Mouse (Mus musculus): ENCODE measurements around the gene Nectin2. TPM values are rescaled to one million over a fixed set of nuclear protein-coding genes. Genes with fewer than 3 reads are reported as not detected.

The Nectin2 gene
- total RNA-seq, 4 experiments from 2014 or later = 5.7 to 8.2 (median 7.0) TPM

GRCm38 (mm10) chr7:19745971-19746370, 4.3 kb downstream of the Nectin2 start:
- no peak for DNase-seq (ENCODE audit: low spot score in 2 of 2)

- no peak for DNase-seq (ENCODE audit: low spot score in 2 of 2)
Measured at GRCm38 (mm10) chr7:19744590-19745385, 5.5 kb downstream of the Nectin2 start.

- no peak for DNase-seq (ENCODE audit: low spot score in 2 of 2)
Measured at GRCm38 (mm10) chr7:19743791-19744190, 6.5 kb downstream of the Nectin2 start.

GRCm38 (mm10) chr7:19742468-19742867, 7.8 kb downstream of the Nectin2 start:
- no peak for DNase-seq (ENCODE audit: low spot score in 2 of 2)

- DNase-seq (ENCODE audit: low spot score in 2 of 2) = no peak
Measured at GRCm38 (mm10) chr7:19741329-19742031, 8.8 kb downstream of the Nectin2 start.

GRCm38 (mm10) chr7:19740269-19740668, 10.0 kb downstream of the Nectin2 start:
- no peak for DNase-seq (ENCODE audit: low spot score in 2 of 2)

GRCm38 (mm10) chr7:19738771-19739170, 11.5 kb downstream of the Nectin2 start:
- DNase-seq (ENCODE audit: low spot score in 2 of 2) = no peak

- DNase-seq (ENCODE audit: low spot score in 2 of 2) = no peak
Measured at GRCm38 (mm10) chr7:19736389-19737057, 13.8 kb downstream of the Nectin2 start.

- DNase-seq (ENCODE audit: low spot score in 2 of 2) = no peak
Measured at GRCm38 (mm10) chr7:19734178-19734666, 16.1 kb downstream of the Nectin2 start.

- no peak for DNase-seq (ENCODE audit: low spot score in 2 of 2)
Measured at GRCm38 (mm10) chr7:19726541-19726940, 23.7 kb downstream of the Nectin2 start.

GRCm38 (mm10) chr7:19724167-19724566, 26.1 kb downstream of the Nectin2 start:
- DNase-seq (ENCODE audit: low spot score in 2 of 2) = no peak

- DNase-seq (ENCODE audit: low spot score in 2 of 2) = no peak
Measured at GRCm38 (mm10) chr7:19722754-19723195, 27.5 kb downstream of the Nectin2 start.

GRCm38 (mm10) chr7:19719200-19719599, 31.1 kb downstream of the Nectin2 start:
- no peak for DNase-seq (ENCODE audit: low spot score in 2 of 2)

GRCm38 (mm10) chr7:19718297-19718952, 31.9 kb downstream of the Nectin2 start:
- no peak for DNase-seq (ENCODE audit: low spot score in 2 of 2)

GRCm38 (mm10) chr7:19717346-19717745, 32.9 kb downstream of the Nectin2 start:
- no peak for DNase-seq (ENCODE audit: low spot score in 2 of 2)

- DNase-seq (ENCODE audit: low spot score in 2 of 2) = no peak
Measured at GRCm38 (mm10) chr7:19716822-19717221, 33.5 kb downstream of the Nectin2 start.

GRCm38 (mm10) chr7:19716055-19716682, 34.1 kb downstream of the Nectin2 start:
- DNase-seq (ENCODE audit: low spot score in 2 of 2) = no peak

- peak; percentile 100 for DNase-seq (ENCODE audit: low spot score in 2 of 2)
Measured at GRCm38 (mm10) chr7:19715239-19716054, 34.8 kb downstream of the Nectin2 start, which contains the start of gene Tomm40. TSS of gene Tomm40 (minus strand) at chr7:19715438.

GRCm38 (mm10) chr7:19714836-19715235, 35.4 kb downstream of the Nectin2 start:
- no peak for DNase-seq (ENCODE audit: low spot score in 2 of 2)

GRCm38 (mm10) chr7:19713598-19713997, 36.7 kb downstream of the Nectin2 start:
- DNase-seq (ENCODE audit: low spot score in 2 of 2) = no peak
